Mouse (Mus musculus): ENCODE measurements around the gene A930009A15Rik.

A930009A15Rik gene

DNA sequence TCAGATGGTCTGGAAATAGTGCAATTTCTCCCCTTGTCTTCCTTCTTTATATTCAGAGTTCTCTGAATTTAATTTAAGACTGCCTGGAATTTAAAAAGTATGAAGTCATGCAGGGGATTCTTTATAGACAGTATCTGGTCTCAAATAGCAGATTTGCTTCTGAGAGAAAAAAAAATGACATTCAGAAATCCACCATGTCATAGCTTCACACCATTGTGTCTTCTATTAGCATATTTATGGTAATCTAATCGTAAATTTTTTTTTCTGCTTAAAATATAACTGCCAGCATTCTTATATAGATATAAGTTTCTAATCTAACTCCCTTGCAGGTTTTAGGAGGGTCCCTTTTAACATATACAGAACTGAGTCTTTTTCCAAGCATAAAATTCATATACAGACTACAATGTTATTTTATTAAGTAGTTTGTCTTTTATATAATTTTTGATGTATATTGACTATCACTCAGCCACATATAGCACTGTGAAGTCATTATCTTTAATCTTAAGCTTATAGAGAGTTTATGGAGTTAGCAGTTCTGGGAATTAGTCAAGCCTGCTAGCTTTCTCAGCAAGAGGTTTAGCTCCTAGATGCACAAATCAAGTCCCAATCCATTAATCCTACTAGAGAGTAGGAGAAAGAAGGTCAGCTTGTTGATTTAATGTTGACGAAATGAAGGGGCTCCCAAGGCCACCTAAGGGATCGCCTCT is 2.1 kb downstream of the A930009A15Rik start:
- CTCF ChIA-PET = interaction anchor here in 1 of 4 experiments (0.8 kb wide), 1 partner anchor 52 kb away, joined by 3 read pairs; no protein-coding TSS in a partner anchor
- POLR2A ChIA-PET = no interaction called here

- POLR2A ChIA-PET = no interaction called here
- CTCF ChIA-PET = no interaction called here
Measured at GRCm38 (mm10) chr10:115579076-115579475, 9.3 kb downstream of the A930009A15Rik start.

- CTCF ChIA-PET = no interaction called here
Measured at GRCm38 (mm10) chr10:115579494-115579893, 9.7 kb downstream of the A930009A15Rik start.

DNA sequence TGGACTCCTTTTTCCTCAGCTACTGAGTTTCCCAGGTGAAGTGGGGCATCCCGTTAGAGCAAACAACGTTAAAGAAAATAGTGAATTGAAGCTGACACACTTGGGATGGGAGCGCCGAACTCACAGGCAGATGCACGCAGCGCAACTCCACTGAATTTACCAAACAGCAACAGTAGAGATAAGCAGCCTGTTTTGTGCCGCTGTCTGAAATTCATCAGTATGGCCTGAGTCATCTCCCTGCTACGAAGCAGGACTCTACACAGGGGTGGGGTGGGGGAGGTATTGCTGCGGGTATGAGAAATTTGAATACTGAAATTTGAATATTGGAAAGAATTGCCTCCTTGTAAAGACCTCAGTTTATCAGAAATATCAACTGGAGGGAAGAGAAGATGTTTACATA is 12.2 kb downstream of the A930009A15Rik start:
- ChIA-PET POLR2A (no interaction called here), CTCF (no interaction called here)

More at GRCm38 (mm10) chr10:115579494-115579893, 9.7 kb downstream of the A930009A15Rik start:
- POLR2A ChIA-PET = no interaction called here

- CTCF ChIA-PET = no interaction called here
- POLR2A ChIA-PET = no interaction called here
Measured at GRCm38 (mm10) chr10:115583071-115583470, 13.3 kb downstream of the A930009A15Rik start.

DNA sequence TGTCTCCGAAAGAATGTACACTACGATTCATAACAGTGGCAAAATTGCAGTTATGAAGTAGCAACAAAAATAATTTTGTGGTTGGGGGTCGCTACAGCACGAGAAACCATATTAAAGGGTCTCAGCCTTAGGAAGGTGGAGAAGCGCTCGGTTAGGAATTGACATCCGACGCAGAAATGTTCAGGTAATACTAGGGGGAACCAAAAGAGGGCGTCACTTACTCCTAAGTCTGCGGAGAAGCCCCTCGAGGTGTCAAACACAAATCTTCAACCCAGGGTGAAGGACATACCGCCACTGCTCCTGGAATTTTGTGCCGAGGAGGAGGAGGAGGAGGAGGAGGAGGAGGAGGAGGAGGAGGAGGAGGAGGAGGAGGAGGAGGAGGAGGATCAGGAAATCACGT is 14.9 kb downstream of the A930009A15Rik start:
- ChIA-PET CTCF (no interaction called here), POLR2A (no interaction called here)

GRCm38 (mm10) chr10:115585491-115586245 is 15.9 kb downstream of the A930009A15Rik start:
- CTCF ChIA-PET = interaction anchor here in 3 of 4 experiments (0.6 to 0.9 kb wide), 5 partner anchors 13 to 703 kb away, joined by 3 to 10 read pairs (median 3); no protein-coding TSS in a partner anchor

GRCm38 (mm10) chr10:115586246-115587231 is 16.8 kb downstream of the A930009A15Rik start:
- ChIA-PET POLR2A (interaction anchor here in 3 of 4 experiments (0.6 to 1.3 kb wide), 7 partner anchors 77 to 733 kb away, joined by 3 to 6 read pairs (median 3); no protein-coding TSS in a partner anchor), CTCF (interaction anchor here (0.6 to 2.2 kb wide), 9 partner anchors 8 to 704 kb away, joined by 3 to 10 read pairs (median 3); no protein-coding TSS in a partner anchor)

More at GRCm38 (mm10) chr10:115585491-115586245, 15.9 kb downstream of the A930009A15Rik start:
- POLR2A ChIA-PET = interaction anchor here in 2 of 4 experiments (0.7 to 1.3 kb wide), 2 partner anchors 200 to 734 kb away, joined by 3 to 5 read pairs; no protein-coding TSS in a partner anchor

GRCm38 (mm10) chr10:115587301-115587969 is 17.6 kb downstream of the A930009A15Rik start, which contains the start of gene Lgr5:
Gene Lgr5 (minus strand): TSS chr10:115587780.
- ChIA-PET POLR2A (interaction anchor here in 3 of 4 experiments (0.6 to 1.2 kb wide), 6 partner anchors 76 to 342 kb away, joined by 3 to 6 read pairs (median 3); partner anchors contain the start of gene Thap2 (in 1 of the 3)), CTCF (interaction anchor here in 3 of 4 experiments (0.7 to 2.2 kb wide), 4 partner anchors 9 to 76 kb away, joined by 3 to 10 read pairs (median 5); no protein-coding TSS in a partner anchor)

DNA sequence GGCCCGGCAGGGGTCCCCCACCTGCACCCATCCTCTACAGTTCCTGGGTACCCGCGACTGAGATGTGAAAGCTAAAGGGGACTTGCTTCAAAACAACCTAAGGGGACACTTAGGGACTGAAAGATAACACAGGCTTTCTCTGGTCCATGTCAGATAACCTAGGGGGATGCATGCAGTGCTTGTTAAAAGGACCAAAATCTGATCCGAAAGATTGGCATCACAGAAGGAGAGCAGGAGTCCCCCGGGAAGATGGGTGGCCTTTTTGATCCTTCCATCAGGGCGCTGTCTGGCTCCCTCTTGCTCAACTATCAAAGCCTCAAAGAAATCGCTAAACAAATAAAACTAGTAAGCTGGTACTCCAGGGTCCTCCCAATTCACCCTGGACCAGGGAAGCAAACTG is 18.2 kb downstream of the A930009A15Rik start:
- ChIA-PET POLR2A (interaction anchor here in 2 of 4 experiments (0.6 to 0.7 kb wide), 2 partner anchors 204 to 361 kb away, joined by 3 read pairs; partner anchors contain the start of gene Thap2 (in 1 of the 2)), CTCF (interaction anchor here in 1 of 4 experiments (1.2 to 2.2 kb wide), 2 partner anchors 10 to 29 kb away, joined by 3 to 4 read pairs; no protein-coding TSS in a partner anchor)

DNA sequence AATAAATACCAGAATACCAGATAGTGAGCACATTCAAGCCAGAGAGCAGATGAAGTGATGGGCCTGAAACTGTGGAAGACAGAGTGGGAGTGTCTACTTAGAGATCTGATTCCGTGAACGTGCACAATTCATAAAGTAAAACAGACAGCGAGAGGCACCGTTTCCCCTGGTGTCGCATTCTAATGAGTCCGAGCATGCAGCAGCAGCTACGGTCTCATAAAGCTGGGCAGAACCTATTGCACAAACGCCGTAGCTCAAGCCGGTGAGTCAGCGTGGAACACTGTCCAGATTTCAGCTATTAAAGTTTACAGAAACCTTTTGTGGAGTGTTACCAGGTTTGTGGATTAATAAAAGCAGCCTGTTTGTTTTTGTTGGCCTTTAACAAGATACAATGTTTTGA is 23.4 kb downstream of the A930009A15Rik start:
- POLR2A ChIA-PET = no interaction called here
- CTCF ChIA-PET = no interaction called here

GRCm38 (mm10) chr10:115593651-115594050 is 23.9 kb downstream of the A930009A15Rik start:
- ChIA-PET POLR2A (no interaction called here), CTCF (no interaction called here)

GRCm38 (mm10) chr10:115595748-115596147 is 26.0 kb downstream of the A930009A15Rik start:
- POLR2A ChIA-PET = no interaction called here

GRCm38 (mm10) chr10:115617456-115618287 is 47.9 kb downstream of the A930009A15Rik start:
- POLR2A ChIA-PET = interaction anchor here in 3 of 4 experiments (0.7 kb wide), 4 partner anchors 88 to 1062 kb away, joined by 3 read pairs; no protein-coding TSS in a partner anchor
- CTCF ChIA-PET = interaction anchor here (0.6 to 1.6 kb wide), 27 partner anchors 10 to 1110 kb away, joined by 3 to 30 read pairs (median 4); partner anchors contain the start of gene Lgr5 (in 1 of the 4)

More at GRCm38 (mm10) chr10:115595748-115596147, 26.0 kb downstream of the A930009A15Rik start:
- CTCF ChIA-PET = no interaction called here

- CTCF ChIA-PET = interaction anchor here (0.6 to 1.6 kb wide), 7 partner anchors 149 to 571 kb away, joined by 3 to 10 read pairs (median 3); no protein-coding TSS in a partner anchor
- POLR2A ChIA-PET = interaction anchor here in 1 of 4 experiments (0.7 to 1.1 kb wide), 3 partner anchors 164 to 1061 kb away, joined by 3 read pairs; no protein-coding TSS in a partner anchor
Measured at GRCm38 (mm10) chr10:115618288-115618856, 48.6 kb downstream of the A930009A15Rik start.

DNA sequence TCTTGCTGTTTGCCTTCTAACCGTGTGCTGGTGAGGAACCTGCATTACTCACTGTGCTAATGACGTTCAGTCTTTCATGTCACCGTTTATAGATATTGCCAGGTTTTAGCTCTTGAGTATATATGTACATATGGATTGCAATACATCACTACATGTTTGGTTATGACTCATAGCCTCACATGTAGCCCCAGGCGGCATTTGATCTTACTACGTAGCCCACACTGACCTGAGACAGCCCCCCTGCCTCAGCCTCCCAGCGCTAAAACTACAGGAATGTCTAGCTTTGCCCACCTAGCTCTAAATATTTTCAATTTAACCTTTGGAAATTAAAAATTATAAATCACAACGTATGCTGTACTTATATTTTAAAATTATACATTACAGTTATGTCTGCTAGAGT is 53.7 kb downstream of the A930009A15Rik start:
- CTCF ChIA-PET = no interaction called here

More for the DNA sequence above, 53.7 kb downstream of the A930009A15Rik start:
- POLR2A ChIA-PET = interaction anchor here in 1 of 4 experiments (0.6 kb wide), 1 partner anchor 1314 kb away, joined by 3 read pairs; no protein-coding TSS in a partner anchor
